Mouse (Mus musculus) 3T3-L1 (cell line): ENCODE measurements around the gene Hapln1.

ENCODE experiments used
- DNase-seq: peaks from one replicate; pipeline ENCODE4 v3.0.0-alpha.2; 2015; ENCODE audit warnings: low read depth, low spot score

Gene Hapln1

GRCm38 (mm10) chr13:89597354-89597753 is 57.8 kb downstream of the Hapln1 start:
- DNase-seq, result no peak

- DNase-seq, result no peak
These were observed 60.9 kb downstream of the Hapln1 start for GRCm38 (mm10) chr13:89600466-89600865.

GRCm38 (mm10) chr13:89603336-89603735 is 63.7 kb downstream of the Hapln1 start:
- DNase-seq, result no peak

- no peak for DNase-seq
These were observed 67.8 kb downstream of the Hapln1 start for GRCm38 (mm10) chr13:89607399-89607798.

- no peak for DNase-seq
These were observed 79.5 kb downstream of the Hapln1 start for GRCm38 (mm10) chr13:89619064-89619463.

GRCm38 (mm10) chr13:89634137-89634683 is 94.6 kb downstream of the Hapln1 start:
- peak; percentile 80 for DNase-seq

GRCm38 (mm10) chr13:89637012-89637411 is 97.4 kb downstream of the Hapln1 start:
- DNase-seq, result no peak

- no peak for DNase-seq
These were observed 106.0 kb downstream of the Hapln1 start for GRCm38 (mm10) chr13:89645589-89645988.

GRCm38 (mm10) chr13:89652773-89653172 is 113.2 kb downstream of the Hapln1 start:
- DNase-seq, result no peak

- no peak for DNase-seq
These were observed 113.7 kb downstream of the Hapln1 start for GRCm38 (mm10) chr13:89653279-89653678.

- DNase-seq, result no peak
These were observed 117.5 kb downstream of the Hapln1 start for GRCm38 (mm10) chr13:89657046-89657445.
